Mouse (Mus musculus) forebrain, embryonic 11.5 days (tissue): ENCODE measurements around the gene Xrcc5. TPM values are rescaled to one million over a fixed set of nuclear protein-coding genes. Genes with fewer than 3 reads are reported as not detected.

Experiments used
- ATAC-seq: fragments of 200-750 bp; cut with Nextera tagmentation; replicated peaks from 2 replicates; pipeline ENCODE4 v1.8.0; 2017; ENCODE audit warnings: moderate TSS enrichment; ENCODE audit not compliant: low FRiP score
- DNase-seq: peaks from one replicate; pipeline ENCODE4 v3.0.0-alpha.2; 2017; ENCODE audit warnings: low spot score
- H3K27ac ChIP-seq: fragments of 300-500 bp; sonication (generic); 2 replicates; pipeline ENCODE4 v1.5.1; 2014; ENCODE audit warnings: low read depth, low read length
- H3K27me3 ChIP-seq: fragments of 300-500 bp; sonication (generic); 2 replicates; pipeline ENCODE4 v1.6.1; 2014; ENCODE audit warnings: mild to moderate bottlenecking, low read length, mixed read lengths; ENCODE audit not compliant: control insufficient read depth, insufficient read depth
- H3K36me3 ChIP-seq: fragments of 300-500 bp; sonication (generic); 2 replicates; pipeline ENCODE4 v1.6.1; 2014; ENCODE audit warnings: mild to moderate bottlenecking, low read length, moderate library complexity, mixed read lengths; ENCODE audit not compliant: control insufficient read depth, insufficient read depth
- H3K4me1 ChIP-seq: fragments of 300-500 bp; sonication (generic); replicated peaks from 2 replicates; pipeline ENCODE4 v1.6.1; 2014; ENCODE audit warnings: low read length, mixed read lengths; ENCODE audit not compliant: control insufficient read depth, insufficient read depth
- H3K4me2 ChIP-seq: fragments of 300-500 bp; sonication (generic); 2 replicates; pipeline ENCODE4 v1.6.1; 2014; ENCODE audit warnings: low read depth, mild to moderate bottlenecking, low read length, moderate library complexity, mixed read lengths; ENCODE audit not compliant: severe bottlenecking
- H3K4me3 ChIP-seq: fragments of 300-500 bp; sonication (generic); 2 replicates; pipeline ENCODE4 v1.5.1; 2014; ENCODE audit warnings: low read depth, low read length
- H3K9ac ChIP-seq: fragments of 300-500 bp; sonication (generic); 2 replicates; pipeline ENCODE4 v1.6.1; 2014; ENCODE audit warnings: low read length
- H3K9me3 ChIP-seq: fragments of 300-500 bp; sonication (generic); 2 replicates; pipeline ENCODE4 v1.6.1; 2016; ENCODE audit warnings: low read length, mixed read lengths; ENCODE audit not compliant: control insufficient read depth
- WGBS: fragments of 180-500 bp; shearing (Covaris S2); extraction: QIAGEN DNeasy Blood & Tissue Kit; methylation state at CpG from one replicate; pipeline ENCODE4 v1.1.7; 2014; 5-methylcytosine and 5-hydroxymethylcytosine counted together
- polyA plus RNA-seq: library from polyadenylated mRNA; unstranded; fragments of >200 nt; fragmentation: Nextera tagmentation; extraction: Ambion mirVana; gene quantifications from 2 replicates; pipeline ENCODE4 v1.2.1, GENCODE M21; 2014

Xrcc5 gene
- polyA plus RNA-seq, 1 experiment from 2014 or later: 53.3 TPM

- Histone ChIP-seq H3K4me2 (no peak overlapping the region), H3K9me3 (no peaks in the 10 kb centered on the region), H3K4me3 (no peak overlapping the region), H3K9ac (no peak overlapping the region), H3K36me3 (no peaks in the 10 kb centered on the region), H3K27me3 (no peaks in the 10 kb centered on the region), H3K27ac (no peak overlapping the region), H3K4me1 (no peaks in the 10 kb centered on the region)
- DNase-seq: no peak
- 100% methylated on average over 2 of the region's 2 CpGs for WGBS
- ATAC-seq: no peak
These were observed 52.2 kb downstream of the Xrcc5 start for GRCm38 (mm10) chr1:72359462-72359861.

- Histone ChIP-seq H3K9me3 (no peaks in the 10 kb centered on the region), H3K4me1 (no peaks in the 10 kb centered on the region), H3K9ac (no peak overlapping the region), H3K36me3 (no peaks in the 10 kb centered on the region), H3K27me3 (no peaks in the 10 kb centered on the region), H3K4me3 (no peak overlapping the region), H3K27ac (no peak overlapping the region), H3K4me2 (no peak overlapping the region)
- DNase-seq: no peak
- ATAC-seq: no peak
- WGBS: 92% methylated on average over 4 of the region's 4 CpGs
These were observed 53.6 kb downstream of the Xrcc5 start for GRCm38 (mm10) chr1:72360809-72361208.

GRCm38 (mm10) chr1:72364661-72365060 is 57.4 kb downstream of the Xrcc5 start:
- H3K27ac ChIP-seq: no peak overlapping the region
- H3K27me3 ChIP-seq: no peaks in the 10 kb centered on the region
- ATAC-seq (no peak), DNase-seq (no peak)
- no peak overlapping the region for H3K4me2 ChIP-seq
- no peak overlapping the region for H3K4me3 ChIP-seq
- H3K36me3 ChIP-seq: no peaks in the 10 kb centered on the region
- H3K9ac ChIP-seq: no peak overlapping the region
- no peaks in the 10 kb centered on the region for H3K9me3 ChIP-seq
- no peaks in the 10 kb centered on the region for H3K4me1 ChIP-seq
- 91% methylated on average over 8 of the region's 8 CpGs for WGBS

GRCm38 (mm10) chr1:72372512-72372911 is 65.3 kb downstream of the Xrcc5 start:
- 87% methylated on average over 1 of the region's 1 CpGs for WGBS
- no peak overlapping the region for H3K27ac ChIP-seq
- H3K27me3 ChIP-seq: no peaks in the 10 kb centered on the region
- H3K4me3 ChIP-seq: no peak overlapping the region
- ATAC-seq (no peak), DNase-seq (no peak)
- no peaks in the 10 kb centered on the region; the same call in 1 of the 2 replicates for H3K36me3 ChIP-seq
- no peaks in the 10 kb centered on the region for H3K9me3 ChIP-seq
- no peak overlapping the region for H3K4me2 ChIP-seq
- H3K9ac ChIP-seq: no peak overlapping the region
- H3K4me1 ChIP-seq: no peaks in the 10 kb centered on the region

- Histone ChIP-seq H3K4me3 (no peak overlapping the region), H3K27me3 (no peaks in the 10 kb centered on the region), H3K9me3 (no peaks in the 10 kb centered on the region), H3K36me3 (no peaks in the 10 kb centered on the region; the same call in 1 of the 2 replicates), H3K9ac (no peak overlapping the region), H3K27ac (no peak overlapping the region), H3K4me2 (no peak overlapping the region), H3K4me1 (no peaks in the 10 kb centered on the region)
- DNase-seq (no peak), ATAC-seq (no peak)
- 93% methylated on average over 3 of the region's 3 CpGs for WGBS
These were observed 65.7 kb downstream of the Xrcc5 start for GRCm38 (mm10) chr1:72372913-72373312.

- DNase-seq (no peak), ATAC-seq (no peak)
- Histone ChIP-seq H3K27me3 (no peaks in the 10 kb centered on the region), H3K4me3 (no peak overlapping the region), H3K4me1 (no peaks in the 10 kb centered on the region), H3K9me3 (no peaks in the 10 kb centered on the region), H3K36me3 (no peaks in the 10 kb centered on the region; the same call in 1 of the 2 replicates), H3K27ac (no peak overlapping the region), H3K9ac (no peak overlapping the region), H3K4me2 (no peak overlapping the region)
- WGBS: 36% methylated on average over 6 of the region's 6 CpGs
These were observed 66.4 kb downstream of the Xrcc5 start for GRCm38 (mm10) chr1:72373648-72374047.

- DNase-seq (no peak), ATAC-seq (no peak)
- no peak overlapping the region for H3K4me3 ChIP-seq
- H3K9ac ChIP-seq: no peak overlapping the region
- H3K9me3 ChIP-seq: no peaks in the 10 kb centered on the region
- no peaks in the 10 kb centered on the region; the same call in 1 of the 2 replicates for H3K36me3 ChIP-seq
- no peaks in the 10 kb centered on the region for H3K4me1 ChIP-seq
- WGBS: 28% methylated on average over 4 of the region's 4 CpGs
- no peak overlapping the region for H3K27ac ChIP-seq
- no peak overlapping the region for H3K4me2 ChIP-seq
- no peaks in the 10 kb centered on the region for H3K27me3 ChIP-seq
These were observed 66.8 kb downstream of the Xrcc5 start for GRCm38 (mm10) chr1:72374049-72374448.

- Histone ChIP-seq H3K9ac (no peak overlapping the region), H3K4me2 (no peak overlapping the region), H3K4me1 (no peaks in the 10 kb centered on the region), H3K4me3 (no peak overlapping the region), H3K27me3 (no peaks in the 10 kb centered on the region), H3K36me3 (no peaks in the 10 kb centered on the region; the same call in 1 of the 2 replicates), H3K27ac (no peak overlapping the region), H3K9me3 (no peaks in the 10 kb centered on the region)
- DNase-seq (no peak), ATAC-seq (no peak)
- WGBS: 96% methylated on average over 4 of the region's 4 CpGs
These were observed 70.9 kb downstream of the Xrcc5 start for GRCm38 (mm10) chr1:72378151-72378550.

GRCm38 (mm10) chr1:72379752-72380353 is 72.6 kb downstream of the Xrcc5 start:
- no peaks in the 10 kb centered on the region for H3K9me3 ChIP-seq
- H3K4me1 ChIP-seq: no peaks in the 10 kb centered on the region
- WGBS: 91% methylated on average over 11 of the region's 11 CpGs
- H3K4me2 ChIP-seq: no peak overlapping the region
- H3K4me3 ChIP-seq: no peak overlapping the region
- H3K36me3 ChIP-seq: no peaks in the 10 kb centered on the region; the same call in 1 of the 2 replicates
- no peak for DNase-seq
- no peak for ATAC-seq
- no peak overlapping the region for H3K27ac ChIP-seq
- no peaks in the 10 kb centered on the region for H3K27me3 ChIP-seq
- H3K9ac ChIP-seq: no peak overlapping the region
